Mouse (Mus musculus): ENCODE data around the gene Cpsf4.

GRCm38 (mm10) chr5:145189416-145189815 is 22.4 kb downstream of the Cpsf4 start:
- TF ChIP-seq CTCF (IDR thresholded peaks at IDR 0.05; ENCODE audit: low read depth) (no peak), EP300 (optimal IDR thresholded peaks at IDR 0.05) (no peak)

Data from stomach, postnatal 0 days (tissue).